Mouse (Mus musculus): ENCODE measurements around the gene Gm43191.
A peak's percentile ranks its signal among the peaks of the same experiment; 100 is the strongest.
"Not testable (repeated sequence)": the region's sequence is repeated elsewhere in the genome, so short reads cannot be mapped to it uniquely, and the experiment has no call there.

Gm43191 gene

GRCm38 (mm10) chr3:116681160-116681559 lies at the start of gene Gm43191:
Gm43191 (minus strand) TSS chr3:116681260.
- DNase-seq, result no peak

- DNase-seq, result no peak
These were observed 48.6 kb upstream of the Gm43191 start for GRCm38 (mm10) chr3:116729483-116730174.

GRCm38 (mm10) chr3:116726807-116727206 lies 45.7 kb upstream of the Gm43191 start:
- peak; percentile 11 for DNase-seq

- no peak for DNase-seq
These were observed 42.7 kb upstream of the Gm43191 start for GRCm38 (mm10) chr3:116723496-116724481.

- DNase-seq, result no peak
These were observed 41.9 kb upstream of the Gm43191 start for GRCm38 (mm10) chr3:116722980-116723379.

- no peak for DNase-seq
These were observed 37.9 kb upstream of the Gm43191 start for GRCm38 (mm10) chr3:116718951-116719350.

GRCm38 (mm10) chr3:116713031-116713430 lies 32.0 kb upstream of the Gm43191 start:
- no peak for DNase-seq

GRCm38 (mm10) chr3:116712436-116712881 lies 31.4 kb upstream of the Gm43191 start, which contains the start of gene Slc35a3:
Slc35a3 (minus strand) TSS chr3:116712831.
- DNase-seq, result no peak

GRCm38 (mm10) chr3:116711624-116712435 lies 30.8 kb upstream of the Gm43191 start:
- DNase-seq, result peak; percentile 88

- no peak for DNase-seq
These were observed 29.9 kb upstream of the Gm43191 start for GRCm38 (mm10) chr3:116710941-116711340.

- DNase-seq, result no peak
These were observed 24.7 kb upstream of the Gm43191 start for GRCm38 (mm10) chr3:116705637-116706204.

GRCm38 (mm10) chr3:116703835-116704234 lies 22.8 kb upstream of the Gm43191 start:
- DNase-seq, result no peak

- no peak for DNase-seq
These were observed 21.7 kb upstream of the Gm43191 start for GRCm38 (mm10) chr3:116702647-116703272.

GRCm38 (mm10) chr3:116701601-116702000 lies 20.5 kb upstream of the Gm43191 start:
- DNase-seq, result no peak

- peak; percentile 11 for DNase-seq
These were observed 17.7 kb upstream of the Gm43191 start for GRCm38 (mm10) chr3:116698786-116699185.

GRCm38 (mm10) chr3:116695666-116695985 lies 14.6 kb upstream of the Gm43191 start:
- DNase-seq, result no peak

- DNase-seq, result no peak
These were observed 14.1 kb upstream of the Gm43191 start for GRCm38 (mm10) chr3:116694955-116695665.

- DNase-seq, result no peak
These were observed 13.3 kb upstream of the Gm43191 start for GRCm38 (mm10) chr3:116694312-116694711.

GRCm38 (mm10) chr3:116664281-116664680 lies 16.8 kb downstream of the Gm43191 start:
- not testable (repeated sequence) for DNase-seq

GRCm38 (mm10) chr3:116662463-116662863 lies 18.6 kb downstream of the Gm43191 start, which contains the start of gene Mfsd14a:
Mfsd14a (minus strand) TSS chr3:116662677.
- peak; percentile 100 for DNase-seq

GRCm38 (mm10) chr3:116661870-116662414 lies 19.1 kb downstream of the Gm43191 start:
- DNase-seq, result no peak
